ENCODE assay signal across 12 mouse cellular contexts in the genomic region with DNA sequence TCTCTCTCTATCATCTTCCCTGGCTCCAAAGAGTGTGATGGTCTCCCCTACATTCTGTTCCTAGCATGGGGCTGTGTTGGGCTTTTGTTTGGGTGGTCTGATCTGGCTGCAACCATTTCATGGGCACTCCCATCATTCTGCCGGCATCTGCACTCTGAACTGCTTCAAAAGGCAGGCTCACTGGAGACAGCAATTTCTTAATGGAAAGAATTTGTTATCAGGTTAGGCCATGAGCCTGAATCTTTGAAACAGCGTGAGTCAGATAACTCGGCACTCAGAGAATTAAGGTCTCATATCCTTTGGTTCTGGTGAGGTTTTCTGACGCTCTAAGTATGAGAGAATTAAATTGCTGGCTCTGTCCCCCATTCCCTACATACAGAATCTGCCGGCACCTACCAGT.
"Had no signal": no experiment of that assay in that cellular context is flagged by ENCODE, and none has a peak within 500 bp of the region (broad histone marks: within the 10 kb centered on the region; RNA-seq: fewer than 3 reads in every experiment).

No protein-coding gene starts in this region.

- H3K27me3 ChIP-seq: lung, embryonic 15.5 days; midbrain, embryonic 13.5 days had no signal

- H3K9ac ChIP-seq: lung, embryonic 15.5 days; midbrain, embryonic 13.5 days had no signal

- H3K36me3 ChIP-seq: limb, embryonic 10.5 days; lung, embryonic 15.5 days; midbrain, embryonic 13.5 days had no signal

- H3K4me1 ChIP-seq: lung, embryonic 15.5 days; midbrain, embryonic 13.5 days had no signal

- ATAC-seq: midbrain, embryonic 13.5 days had no signal

- H3K9me3 ChIP-seq: limb, embryonic 10.5 days; lung, embryonic 15.5 days; midbrain, embryonic 13.5 days had no signal

- H3K4me2 ChIP-seq: lung, embryonic 15.5 days; midbrain, embryonic 13.5 days had no signal

- H3K4me3 ChIP-seq: layer of hippocampus, adult 2 months; limb, embryonic 10.5 days; lung, embryonic 15.5 days; midbrain, embryonic 13.5 days had no signal

- H3K27ac ChIP-seq: kidney, postnatal 0 days; layer of hippocampus, adult 2 months; limb, embryonic 10.5 days; lung, embryonic 15.5 days; macrophage; midbrain, embryonic 13.5 days; stomach, postnatal 0 days had no signal

- DNase-seq: kidney, adult 11 months; kidney, adult 9 months; kidney, postnatal 36 days; lung, postnatal 14 days; thymus, postnatal 4 days had no signal
